Mouse (Mus musculus) forebrain, postnatal 0 days (tissue): ENCODE data around the gene Mfsd4b4. TPM values are rescaled to one million over a fixed set of nuclear protein-coding genes. Genes with fewer than 3 reads are reported as not detected.

ENCODE experiments used
- ATAC-seq: fragments of 200-750 bp; cut with Nextera tagmentation; 2 replicates; pipeline ENCODE4 v1.8.0; 2017; ENCODE audit warnings: mild to moderate bottlenecking, moderate library complexity
- DNase-seq: peaks from one replicate; pipeline ENCODE4 v3.0.0-alpha.2; 2015
- H3K27ac ChIP-seq: fragments of 300-500 bp; sonication (generic); 2 replicates; pipeline ENCODE4 v1.5.1; 2014; ENCODE audit warnings: low read depth, mild to moderate bottlenecking, antibody characterized with exemption, low read length, moderate library complexity, mixed read lengths
- H3K27me3 ChIP-seq: fragments of 300-500 bp; sonication (generic); 2 replicates; pipeline ENCODE4 v1.6.1; 2014; ENCODE audit warnings: mild to moderate bottlenecking, low read length, mixed read lengths; ENCODE audit not compliant: insufficient read depth
- H3K36me3 ChIP-seq: fragments of 300-500 bp; sonication (generic); 2 replicates; pipeline ENCODE4 v1.6.1; 2014; ENCODE audit warnings: mild to moderate bottlenecking, moderate library complexity; ENCODE audit not compliant: insufficient read depth
- H3K4me1 ChIP-seq: fragments of 300-500 bp; sonication (generic); 2 replicates; pipeline ENCODE4 v1.6.1; 2014; ENCODE audit warnings: antibody characterized with exemption; ENCODE audit not compliant: insufficient read depth
- H3K4me2 ChIP-seq: fragments of 300-500 bp; sonication (generic); 2 replicates; pipeline ENCODE4 v1.6.1; 2014; ENCODE audit warnings: low read depth, mild to moderate bottlenecking, moderate library complexity
- H3K4me3 ChIP-seq: fragments of 300-500 bp; sonication (generic); 2 replicates; pipeline ENCODE4 v1.5.1; 2014; ENCODE audit warnings: low read depth, low read length, mixed read lengths
- H3K9ac ChIP-seq: fragments of 300-500 bp; sonication (generic); 2 replicates; pipeline ENCODE4 v1.6.1; 2014; ENCODE audit warnings: mild to moderate bottlenecking
- H3K9me3 ChIP-seq: fragments of 300-500 bp; sonication (generic); 2 replicates; pipeline ENCODE4 v1.6.1; 2016; ENCODE audit warnings: low read length
- CTCF ChIP-seq: sonication (generic); IDR thresholded peaks from 2 replicates; pipeline ENCODE4 v1.5.1; 2016; ENCODE audit warnings: antibody characterized with exemption, control low read depth, low read depth
- WGBS: fragments of 180-500 bp; shearing (Covaris S2); extraction: QIAGEN DNeasy Blood & Tissue Kit; methylation state at CpG from one replicate; pipeline ENCODE4 v1.1.7; 2014; 5-methylcytosine and 5-hydroxymethylcytosine counted together
- polyA plus RNA-seq: library from polyadenylated mRNA; unstranded; fragments of >200 nt; fragmentation: Nextera tagmentation; extraction: Ambion mirVana; gene quantifications from 2 replicates; pipeline ENCODE4 v1.2.1, GENCODE M21; 2015
- total RNA-seq: library from RNA; depleted of rRNA; stranded (reverse); fragments of >200 nt; gene quantifications from 2 replicates; pipeline ENCODE4 v1.2.3, GENCODE M21; 2014; rRNA removed

Mfsd4b4 gene
- total and polyA plus RNA-seq, 2 experiments from 2014 or later = 2.7 to 14.2 TPM

- H3K4me1 ChIP-seq = no peaks in the 10 kb centered on the region
- H3K27ac ChIP-seq = no peak overlapping the region
- DNase-seq (no peak), ATAC-seq (peak; percentile 80)
- no peak for TF ChIP-seq CTCF
- no peaks in the 10 kb centered on the region for H3K27me3 ChIP-seq
- no peak overlapping the region for H3K4me2 ChIP-seq
- 77% methylated on average over 1 of the region's 1 CpGs for WGBS
- peaks cover 37% of the 10 kb centered on the region for H3K36me3 ChIP-seq
- no peaks in the 10 kb centered on the region for H3K9me3 ChIP-seq
- H3K4me3 ChIP-seq = no peak overlapping the region
- no peak overlapping the region for H3K9ac ChIP-seq
Observed at GRCm38 (mm10) chr10:39842621-39843020, 56.4 kb downstream of the Mfsd4b4 start.

Other genes starting within 250 kb of the Mfsd4b4 start
- gene Rev3l, start 167.1 kb downstream of the Mfsd4b4 start, total RNA-seq = 111 and 152 TPM in 2 replicates
- 16.9 and 22.7 TPM in 2 replicates for gene Rev3l, start 167.1 kb downstream of the Mfsd4b4 start, polyA plus RNA-seq
- not detected in 2 replicates for gene Mfsd4b2, start 27.7 kb upstream of the Mfsd4b4 start, total RNA-seq
- gene Mfsd4b2, start 27.7 kb upstream of the Mfsd4b4 start, polyA plus RNA-seq = not detected in 2 replicates
- 0.46 TPM in 1 of 2 replicates, not detected in the other for gene Mfsd4b3, start 60.9 kb upstream of the Mfsd4b4 start, total RNA-seq
- not detected in 2 replicates for gene Mfsd4b3, start 60.9 kb upstream of the Mfsd4b4 start, polyA plus RNA-seq
- not detected in 2 replicates for gene Mfsd4b5, start 87.4 kb upstream of the Mfsd4b4 start, total RNA-seq
- gene Mfsd4b5, start 87.4 kb upstream of the Mfsd4b4 start, polyA plus RNA-seq = 0.06 TPM in 1 of 2 replicates, not detected in the other
- gene Mfsd4b1, start 126.0 kb upstream of the Mfsd4b4 start, total RNA-seq = 0.15 and 0.62 TPM in 2 replicates
- 0.21 and 0.94 TPM in 2 replicates for gene Mfsd4b1, start 126.0 kb upstream of the Mfsd4b4 start, polyA plus RNA-seq
- gene Slc16a10, start 243.0 kb upstream of the Mfsd4b4 start, total RNA-seq = 1.7 and 2.5 TPM in 2 replicates
- 1.3 and 1.5 TPM in 2 replicates for gene Slc16a10, start 243.0 kb upstream of the Mfsd4b4 start, polyA plus RNA-seq